Mouse (Mus musculus): ENCODE measurements around the gene Stard10. TPM values are rescaled to one million over a fixed set of nuclear protein-coding genes. Genes with fewer than 3 reads are reported as not detected.

Gene Stard10
- total RNA-seq, 1 experiment, result 15.2 TPM

GRCm38 (mm10) chr7:101346991-101347390 lies 30.1 kb downstream of the Stard10 start:
- H3K9ac ChIP-seq (ENCODE audit: insufficient read depth, low read depth, low read length, poor library complexity, severe bottlenecking), result no peak overlapping the region
- H3K4me1 ChIP-seq (ENCODE audit: control insufficient read depth in 2 of 2, insufficient read depth in 2 of 2, low read length in 2 of 2, poor library complexity in 1 of 2), result peaks cover 5 to 32% of the 10 kb centered on the region in 2 experiments; a peak in 3 of 4 replicates
- in situ Hi-C loops (cut with MboI; ENCODE audit: low sequenced_read_pairs in 2 of 2, unreplicated experiment in 2 of 2), result no loop called here
- peaks cover 1% of the 10 kb centered on the region; the same call in 1 of the 2 replicates for H3K36me3 ChIP-seq (ENCODE audit: control insufficient read depth, insufficient read depth, low read length, poor library complexity, severe bottlenecking)
- no peak overlapping the region for H3K27ac ChIP-seq (ENCODE audit: insufficient read depth, low read depth, low read length, poor library complexity, severe bottlenecking)
- no peak for TF ChIP-seq ZC3H11A (IDR thresholded peaks at IDR 0.05; ENCODE audit: borderline replicate concordance, low read depth, low read length)
- no peak for TF ChIP-seq ZNF384 (IDR thresholded peaks at IDR 0.05; ENCODE audit: low read depth, low read length)
- no peak for TF ChIP-seq CHD2 (IDR thresholded peaks at IDR 0.05; ENCODE audit: low read depth, low read length)
- TF ChIP-seq HCFC1 (IDR thresholded peaks at IDR 0.05; ENCODE audit: borderline replicate concordance, insufficient read depth, low read length), result no peak
- TF ChIP-seq MAFK (IDR thresholded peaks at IDR 0.05; ENCODE audit: insufficient read depth, low read depth, low read length), result no peak
- DNase-seq (ENCODE audit: low read depth, low spot score), result no peak
- no peaks in the 10 kb centered on the region for H3K9me3 ChIP-seq (ENCODE audit: control insufficient read depth, insufficient read depth, low read depth, low read length)
- H3K4me3 ChIP-seq (ENCODE audit: insufficient read depth in 1 of 2, low read depth in 1 of 2, low read length in 2 of 2, poor library complexity in 1 of 2, severe bottlenecking in 1 of 2), result no peak overlapping the region

- peak; percentile 36 for DNase-seq (ENCODE audit: low read depth, low spot score)
- H3K9ac ChIP-seq (ENCODE audit: insufficient read depth, low read depth, low read length, poor library complexity, severe bottlenecking), result peak within 1 kb of the TSS; percentile 71
- no peak within 1 kb of the TSS for H3K27ac ChIP-seq (ENCODE audit: insufficient read depth, low read depth, low read length, poor library complexity, severe bottlenecking)
- peaks cover 1% of the 10 kb centered on the region; the same call in 1 of the 2 replicates for H3K36me3 ChIP-seq (ENCODE audit: control insufficient read depth, insufficient read depth, low read length, poor library complexity, severe bottlenecking)
- in situ Hi-C loops (cut with MboI; ENCODE audit: low sequenced_read_pairs in 2 of 2, unreplicated experiment in 2 of 2), result no loop called here
- TF ChIP-seq HCFC1 (IDR thresholded peaks at IDR 0.05; ENCODE audit: borderline replicate concordance, insufficient read depth, low read length) (no peak), CHD2 (IDR thresholded peaks at IDR 0.05; ENCODE audit: low read depth, low read length) (no peak)
- peak within 1 kb of the TSS; percentile 72 to 85 for H3K4me3 ChIP-seq (ENCODE audit: insufficient read depth in 1 of 2, low read depth in 1 of 2, low read length in 2 of 2, poor library complexity in 1 of 2, severe bottlenecking in 1 of 2)
- H3K4me1 ChIP-seq (ENCODE audit: control insufficient read depth in 2 of 2, insufficient read depth in 2 of 2, low read length in 2 of 2, poor library complexity in 1 of 2), result peaks cover 5 to 32% of the 10 kb centered on the region in 2 experiments; a peak in 3 of 4 replicates
- no peaks in the 10 kb centered on the region for H3K9me3 ChIP-seq (ENCODE audit: control insufficient read depth, insufficient read depth, low read depth, low read length)
Observed at GRCm38 (mm10) chr7:101347767-101348270, 30.9 kb downstream of the Stard10 start, which contains the start of gene Arap1. Gene Arap1, plus strand, starts transcription at chr7:101348067.

- Histone ChIP-seq H3K4me1 (ENCODE audit: control insufficient read depth in 2 of 2, insufficient read depth in 2 of 2, low read length in 2 of 2, poor library complexity in 1 of 2) (peaks cover 5 to 32% of the 10 kb centered on the region in 2 experiments; a peak in 3 of 4 replicates), H3K9ac (ENCODE audit: insufficient read depth, low read depth, low read length, poor library complexity, severe bottlenecking) (peak overlapping the region; percentile 71), H3K9me3 (ENCODE audit: control insufficient read depth, insufficient read depth, low read depth, low read length) (no peaks in the 10 kb centered on the region), H3K36me3 (ENCODE audit: control insufficient read depth, insufficient read depth, low read length, poor library complexity, severe bottlenecking) (peaks cover 1% of the 10 kb centered on the region; the same call in 1 of the 2 replicates), H3K27ac (ENCODE audit: insufficient read depth, low read depth, low read length, poor library complexity, severe bottlenecking) (no peak overlapping the region), H3K4me3 (ENCODE audit: insufficient read depth in 1 of 2, low read depth in 1 of 2, low read length in 2 of 2, poor library complexity in 1 of 2, severe bottlenecking in 1 of 2) (peak overlapping the region; percentile 72 to 85)
- TF ChIP-seq MAFK (IDR thresholded peaks at IDR 0.05; ENCODE audit: insufficient read depth, low read depth, low read length) (no peak), CHD2 (IDR thresholded peaks at IDR 0.05; ENCODE audit: low read depth, low read length) (no peak), HCFC1 (IDR thresholded peaks at IDR 0.05; ENCODE audit: borderline replicate concordance, insufficient read depth, low read length) (no peak), ZC3H11A (IDR thresholded peaks at IDR 0.05; ENCODE audit: borderline replicate concordance, low read depth, low read length) (no peak), ZNF384 (IDR thresholded peaks at IDR 0.05; ENCODE audit: low read depth, low read length) (no peak)
- no peak for DNase-seq (ENCODE audit: low read depth, low spot score)
- in situ Hi-C loops (cut with MboI; ENCODE audit: low sequenced_read_pairs in 2 of 2, unreplicated experiment in 2 of 2), result no loop called here
Observed at GRCm38 (mm10) chr7:101348312-101348711, 31.4 kb downstream of the Stard10 start.

- Histone ChIP-seq H3K4me1 (ENCODE audit: control insufficient read depth in 2 of 2, insufficient read depth in 2 of 2, low read length in 2 of 2, poor library complexity in 1 of 2) (peaks cover 5 to 36% of the 10 kb centered on the region in 2 experiments; a peak in 3 of 4 replicates), H3K4me3 (ENCODE audit: insufficient read depth in 1 of 2, low read depth in 1 of 2, low read length in 2 of 2, poor library complexity in 1 of 2, severe bottlenecking in 1 of 2) (no peak overlapping the region), H3K27ac (ENCODE audit: insufficient read depth, low read depth, low read length, poor library complexity, severe bottlenecking) (no peak overlapping the region), H3K9ac (ENCODE audit: insufficient read depth, low read depth, low read length, poor library complexity, severe bottlenecking) (no peak overlapping the region), H3K36me3 (ENCODE audit: control insufficient read depth, insufficient read depth, low read length, poor library complexity, severe bottlenecking) (no peaks in the 10 kb centered on the region; the same call in 1 of the 2 replicates), H3K9me3 (ENCODE audit: control insufficient read depth, insufficient read depth, low read depth, low read length) (no peaks in the 10 kb centered on the region)
- TF ChIP-seq ZNF384 (IDR thresholded peaks at IDR 0.05; ENCODE audit: low read depth, low read length) (no peak), HCFC1 (IDR thresholded peaks at IDR 0.05; ENCODE audit: borderline replicate concordance, insufficient read depth, low read length) (no peak)
- no peak for DNase-seq (ENCODE audit: low read depth, low spot score)
- in situ Hi-C loops (cut with MboI; ENCODE audit: low sequenced_read_pairs in 2 of 2, unreplicated experiment in 2 of 2), result no loop called here
Observed at GRCm38 (mm10) chr7:101349861-101350260, 33.0 kb downstream of the Stard10 start.

GRCm38 (mm10) chr7:101352404-101352803 lies 35.5 kb downstream of the Stard10 start:
- Histone ChIP-seq H3K27ac (ENCODE audit: insufficient read depth, low read depth, low read length, poor library complexity, severe bottlenecking) (no peak overlapping the region), H3K36me3 (ENCODE audit: control insufficient read depth, insufficient read depth, low read length, poor library complexity, severe bottlenecking) (no peaks in the 10 kb centered on the region), H3K9me3 (ENCODE audit: control insufficient read depth, insufficient read depth, low read depth, low read length) (no peaks in the 10 kb centered on the region), H3K4me1 (ENCODE audit: control insufficient read depth in 2 of 2, insufficient read depth in 2 of 2, low read length in 2 of 2, poor library complexity in 1 of 2) (peaks cover 1 to 34% of the 10 kb centered on the region in 2 experiments; a peak in 2 of 4 replicates), H3K9ac (ENCODE audit: insufficient read depth, low read depth, low read length, poor library complexity, severe bottlenecking) (no peak overlapping the region), H3K4me3 (ENCODE audit: insufficient read depth in 1 of 2, low read depth in 1 of 2, low read length in 2 of 2, poor library complexity in 1 of 2, severe bottlenecking in 1 of 2) (no peak overlapping the region)
- DNase-seq (ENCODE audit: low read depth, low spot score), result no peak
- TF ChIP-seq MAFK (IDR thresholded peaks at IDR 0.05; ENCODE audit: insufficient read depth, low read depth, low read length), result no peak
- no peak for TF ChIP-seq ZC3H11A (IDR thresholded peaks at IDR 0.05; ENCODE audit: borderline replicate concordance, low read depth, low read length)
- no peak for TF ChIP-seq HCFC1 (IDR thresholded peaks at IDR 0.05; ENCODE audit: borderline replicate concordance, insufficient read depth, low read length)
- no peak for TF ChIP-seq ZNF384 (IDR thresholded peaks at IDR 0.05; ENCODE audit: low read depth, low read length)
- no peak for TF ChIP-seq CHD2 (IDR thresholded peaks at IDR 0.05; ENCODE audit: low read depth, low read length)
- in situ Hi-C loops (cut with MboI; ENCODE audit: low sequenced_read_pairs in 2 of 2, unreplicated experiment in 2 of 2), result no loop called here
